ENCODE assay signal across 8 mouse cellular contexts in the genomic region with DNA sequence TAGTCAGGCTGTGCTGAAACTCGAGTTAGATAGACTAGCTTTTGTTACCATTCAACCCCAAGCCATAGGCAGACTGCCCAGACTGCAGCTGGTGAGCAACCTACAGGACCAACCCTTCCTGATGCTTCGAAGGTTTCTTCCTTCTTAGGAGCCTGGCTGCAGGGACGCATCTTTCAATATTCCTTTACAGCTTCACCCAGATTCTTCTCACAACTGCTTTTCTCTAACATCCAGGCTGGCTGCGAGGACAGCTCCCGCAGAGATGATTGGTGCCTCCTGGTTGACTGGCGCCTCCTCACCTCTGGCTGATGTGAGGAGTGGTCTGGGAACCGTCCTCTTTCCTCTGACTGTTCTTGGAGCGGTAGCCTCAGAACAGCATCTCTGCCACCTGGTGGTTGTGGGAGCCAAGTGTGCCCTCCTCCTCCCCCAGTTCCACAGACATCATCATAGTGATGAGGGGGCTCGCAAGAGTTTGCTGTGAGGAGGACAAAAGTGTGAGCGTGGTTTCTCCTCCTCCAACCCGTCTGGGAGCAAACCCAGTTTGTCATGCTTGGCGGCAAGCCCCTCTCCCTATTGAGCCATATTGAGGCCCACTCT. TPM values are rescaled to one million over a fixed set of nuclear protein-coding genes. Genes with fewer than 3 reads are reported as not detected.
DNase-seq lines count a peak whose midpoint lies in the region; ATAC-seq and TF ChIP-seq lines count a peak whose summit lies in the region.

No protein-coding gene starts in this region.

- peak; percentile 93 for TF ChIP-seq CTCF in midbrain, postnatal 0 days (IDR thresholded peaks at IDR 0.05)

- H3K27me3 ChIP-seq in embryonic facial prominence, embryonic 11.5 days (ENCODE audit: control insufficient read depth, insufficient read depth, low read length) = no peaks in the 10 kb centered on the region
- H3K27me3 ChIP-seq in heart, embryonic 12.5 days (replicated peaks) = no peaks in the 10 kb centered on the region
- no peaks in the 10 kb centered on the region for H3K27me3 ChIP-seq in kidney, embryonic 15.5 days
- H3K27me3 ChIP-seq in liver, embryonic 11.5 days (replicated peaks; ENCODE audit: control insufficient read depth, insufficient read depth, low read length) = peaks cover 19% of the 10 kb centered on the region
- no peaks in the 10 kb centered on the region for H3K27me3 ChIP-seq in midbrain, postnatal 0 days (ENCODE audit: insufficient read depth, low read length)

- no peak for ATAC-seq in embryonic facial prominence, embryonic 11.5 days (replicated peaks; ENCODE audit: insufficient number of reproducible peaks, low FRiP score, low TSS enrichment, low read depth)
- no peak for ATAC-seq in heart, embryonic 12.5 days (ENCODE audit: insufficient number of reproducible peaks, low FRiP score)
- ATAC-seq in kidney, embryonic 15.5 days (replicated peaks; ENCODE audit: low FRiP score) = no peak
- ATAC-seq in liver, embryonic 11.5 days (replicated peaks; ENCODE audit: low FRiP score) = no peak
- ATAC-seq in midbrain, postnatal 0 days (ENCODE audit: low FRiP score) = no peak

- no peak overlapping the region for H3K9ac ChIP-seq in embryonic facial prominence, embryonic 11.5 days (replicated peaks; ENCODE audit: low read length)
- peak overlapping the region; percentile 70 for H3K9ac ChIP-seq in heart, embryonic 12.5 days
- H3K9ac ChIP-seq in kidney, embryonic 15.5 days = peak overlapping the region; percentile 5; the same call in 1 of the 2 replicates
- no peak overlapping the region for H3K9ac ChIP-seq in liver, embryonic 11.5 days (ENCODE audit: low read depth, low read length)
- no peak overlapping the region for H3K9ac ChIP-seq in midbrain, postnatal 0 days (replicated peaks; ENCODE audit: low read length, poor library complexity, severe bottlenecking)

- no peak overlapping the region for H3K4me3 ChIP-seq in embryonic facial prominence, embryonic 11.5 days (ENCODE audit: low read depth, low read length)
- H3K4me3 ChIP-seq in heart, embryonic 12.5 days = peak overlapping the region; percentile 62
- peak overlapping the region; percentile 59 for H3K4me3 ChIP-seq in kidney, embryonic 15.5 days (replicated peaks)
- peak overlapping the region; percentile 70; the same call in 1 of the 2 replicates for H3K4me3 ChIP-seq in liver, embryonic 11.5 days (ENCODE audit: low read depth, low read length)
- H3K4me3 ChIP-seq in midbrain, postnatal 0 days (ENCODE audit: low read depth, low read length) = peak overlapping the region; percentile 60; the same call in 1 of the 2 replicates

- no peaks in the 10 kb centered on the region for H3K4me1 ChIP-seq in embryonic facial prominence, embryonic 11.5 days (ENCODE audit: control insufficient read depth, insufficient read depth, low read length)
- H3K4me1 ChIP-seq in heart, embryonic 12.5 days (replicated peaks) = peaks cover 35% of the 10 kb centered on the region
- peaks cover 28% of the 10 kb centered on the region for H3K4me1 ChIP-seq in kidney, embryonic 15.5 days
- peaks cover 11% of the 10 kb centered on the region for H3K4me1 ChIP-seq in liver, embryonic 11.5 days (replicated peaks; ENCODE audit: control insufficient read depth, insufficient read depth, low read length)
- H3K4me1 ChIP-seq in midbrain, postnatal 0 days (ENCODE audit: insufficient read depth, low read length) = no peaks in the 10 kb centered on the region

- no peak overlapping the region for H3K27ac ChIP-seq in embryonic facial prominence, embryonic 11.5 days (replicated peaks; ENCODE audit: low read depth, low read length)
- H3K27ac ChIP-seq in heart, embryonic 12.5 days (ENCODE audit: poor library complexity, severe bottlenecking) = peak overlapping the region; percentile 25; the same call in 1 of the 2 replicates
- 0 out of 2 replicates have a peak overlapping the region, but pooled peaks have one; percentile 19 for H3K27ac ChIP-seq in kidney, embryonic 15.5 days
- no peak overlapping the region for H3K27ac ChIP-seq in liver, embryonic 11.5 days (ENCODE audit: low read depth, low read length)
- no peak overlapping the region for H3K27ac ChIP-seq in midbrain, postnatal 0 days (ENCODE audit: low read depth, low read length)

- H3K4me2 ChIP-seq in embryonic facial prominence, embryonic 11.5 days (ENCODE audit: low read depth, low read length) = peak overlapping the region; percentile 31
- peak overlapping the region; percentile 88 for H3K4me2 ChIP-seq in heart, embryonic 12.5 days
- peak overlapping the region; percentile 84 for H3K4me2 ChIP-seq in kidney, embryonic 15.5 days
- peak overlapping the region; percentile 95 for H3K4me2 ChIP-seq in liver, embryonic 11.5 days
- H3K4me2 ChIP-seq in midbrain, postnatal 0 days (ENCODE audit: low read depth, low read length, poor library complexity, severe bottlenecking) = peak overlapping the region; percentile 77

- no peaks in the 10 kb centered on the region for H3K9me3 ChIP-seq in embryonic facial prominence, embryonic 11.5 days (replicated peaks; ENCODE audit: control insufficient read depth, low read length)
- H3K9me3 ChIP-seq in heart, embryonic 12.5 days (replicated peaks) = no peaks in the 10 kb centered on the region
- no peaks in the 10 kb centered on the region for H3K9me3 ChIP-seq in kidney, embryonic 15.5 days (replicated peaks)
- no peaks in the 10 kb centered on the region for H3K9me3 ChIP-seq in liver, embryonic 11.5 days (ENCODE audit: control insufficient read depth, low read length)
- H3K9me3 ChIP-seq in midbrain, postnatal 0 days (ENCODE audit: low read length) = no peaks in the 10 kb centered on the region

- WGBS in embryonic facial prominence, embryonic 11.5 days = 1% methylated on average over 12 of the region's 12 CpGs
- 2% methylated on average over 12 of the region's 12 CpGs for WGBS in heart, embryonic 12.5 days
- under 1% methylated on average over 12 of the region's 12 CpGs for WGBS in kidney, embryonic 15.5 days
- 1% methylated on average over 12 of the region's 12 CpGs for WGBS in liver, embryonic 11.5 days
- 2% methylated on average over 12 of the region's 12 CpGs for WGBS in midbrain, postnatal 0 days

- no peaks in the 10 kb centered on the region for H3K36me3 ChIP-seq in embryonic facial prominence, embryonic 11.5 days (replicated peaks; ENCODE audit: control insufficient read depth, insufficient read depth, low read depth, low read length)
- H3K36me3 ChIP-seq in heart, embryonic 12.5 days = no peaks in the 10 kb centered on the region
- no peaks in the 10 kb centered on the region for H3K36me3 ChIP-seq in kidney, embryonic 15.5 days
- H3K36me3 ChIP-seq in liver, embryonic 11.5 days (ENCODE audit: control insufficient read depth, insufficient read depth, low read length) = no peaks in the 10 kb centered on the region
- H3K36me3 ChIP-seq in midbrain, postnatal 0 days (ENCODE audit: insufficient read depth, low read length) = no peaks in the 10 kb centered on the region

- DNase-seq in B cell, adult 2 months = peak; percentile 77 to 78
- DNase-seq in T-cell, adult 2 months (ENCODE audit: low spot score) = peak; percentile 67
- DNase-seq in embryonic facial prominence, embryonic 11.5 days (ENCODE audit: low spot score) = peak; percentile 86
- DNase-seq in liver, embryonic 11.5 days (ENCODE audit: low spot score) = peak; percentile 63
- DNase-seq in midbrain, postnatal 0 days (ENCODE audit: low spot score) = peak; percentile 87
- DNase-seq in testis, postnatal 10 days (ENCODE audit: low spot score) = peak; percentile 74

RNA-seq across cellular contexts. Expression of a gene that starts 14.0 kb away (rescaled TPM):
- polyA plus RNA-seq in embryonic facial prominence, embryonic 11.5 days (2014; fragmentation: Nextera tagmentation; extraction: Ambion mirVana) = 1.1 and 1.6 TPM in 2 replicates
- 5.9 and 8.1 TPM in 2 replicates for polyA plus RNA-seq in heart, embryonic 12.5 days (2016; fragmentation: Nextera tagmentation; extraction: Ambion mirVana)
- 3.5 and 3.8 TPM in 2 replicates for polyA plus RNA-seq in kidney, embryonic 15.5 days (2015; fragmentation: Nextera tagmentation; extraction: Ambion mirVana)
- polyA plus RNA-seq in liver, embryonic 11.5 days (2014; fragmentation: Nextera tagmentation; extraction: Ambion mirVana) = 1.3 and 1.6 TPM in 2 replicates
- total RNA-seq in midbrain, postnatal 0 days (2014; rRNA removed) = 9.7 and 14.6 TPM in 2 replicates
- polyA plus RNA-seq in midbrain, postnatal 0 days (2015; fragmentation: Nextera tagmentation; extraction: Ambion mirVana) = 7.3 and 10.0 TPM in 2 replicates

Comparison
In these comparisons a context has a peak if more than half of its experiments do, and no peak if none do; other contexts are left out.
1. H3K27ac ChIP-seq: peak in heart, embryonic 12.5 days (single experiment) and kidney, embryonic 15.5 days (single experiment); none in embryonic facial prominence, embryonic 11.5 days (single experiment), liver, embryonic 11.5 days (single experiment) and midbrain, postnatal 0 days (single experiment).
2. H3K4me2 ChIP-seq: peak in every context shown above with its lines; median percentile 95 in liver, embryonic 11.5 days; 88 in heart, embryonic 12.5 days; 84 in kidney, embryonic 15.5 days; 77 in midbrain, postnatal 0 days; 31 in embryonic facial prominence, embryonic 11.5 days.
3. H3K9ac ChIP-seq: peak in heart, embryonic 12.5 days (single experiment) and kidney, embryonic 15.5 days (single experiment); none in embryonic facial prominence, embryonic 11.5 days (single experiment), liver, embryonic 11.5 days (single experiment) and midbrain, postnatal 0 days (single experiment).
4. Peak in every context shown above with its lines, with median percentiles within 50 percentile points of each other: DNase-seq.